Mouse (Mus musculus) MEL (cell line): Measurements from ENCODE around the gene Ifit1bl2.

Experiments used
- CTCF ChIP-seq, 3 experiments: IDR thresholded peaks in 2 of 3; conservative IDR thresholded peaks in 1 of 3; 2 replicates each; pipeline ENCODE4 v1.5.1; 2011 to 2012; ENCODE audit warnings: low read length in 3 of 3, low read depth in 2 of 3, mild to moderate bottlenecking in 2 of 3, improper control_type of control experiment in 1 of 3, inconsistent platforms in 1 of 3, mixed read lengths in 1 of 3, moderate library complexity in 1 of 3; ENCODE audit not compliant: control insufficient read depth in 1 of 3, insufficient read depth in 1 of 3, poor library complexity in 1 of 3, severe bottlenecking in 1 of 3
- E2F4 ChIP-seq: IDR thresholded peaks from 2 replicates; pipeline ENCODE4 v1.6.1; 2011; ENCODE audit warnings: low read depth, low read length, improper control_type of control experiment, borderline replicate concordance
- ELF1 ChIP-seq: IDR thresholded peaks from 2 replicates; pipeline ENCODE4 v1.6.1; 2014; ENCODE audit warnings: low read depth, mild to moderate bottlenecking, inconsistent platforms, low read length, improper control_type of control experiment, moderate library complexity
- ETS1 ChIP-seq: IDR thresholded peaks from 2 replicates; pipeline ENCODE4 v1.6.1; 2012; ENCODE audit warnings: low read depth, mild to moderate bottlenecking, inconsistent platforms, low read length, improper control_type of control experiment, moderate library complexity
- GATA1 ChIP-seq: IDR thresholded peaks from 2 replicates; pipeline ENCODE4 v1.6.1; 2011; ENCODE audit warnings: low read depth, low read length, improper control_type of control experiment
- MAZ ChIP-seq: IDR thresholded peaks from 2 replicates; pipeline ENCODE4 v1.6.1; 2012; ENCODE audit warnings: low read depth, mild to moderate bottlenecking, inconsistent platforms, low read length, improper control_type of control experiment
- MXI1 ChIP-seq: IDR thresholded peaks from 2 replicates; pipeline ENCODE4 v1.6.1; 2011; ENCODE audit warnings: mild to moderate bottlenecking, low read depth, low read length, improper control_type of control experiment
- POLR2A ChIP-seq, 2 experiments: IDR thresholded peaks; 2 replicates each; pipeline ENCODE4 v1.6.1; 2011 to 2012; ENCODE audit warnings: low read length in 2 of 2, mild to moderate bottlenecking in 2 of 2, control low read depth in 1 of 2, improper control_type of control experiment in 1 of 2, low read depth in 1 of 2, moderate library complexity in 1 of 2; ENCODE audit not compliant: control insufficient read depth in 1 of 2, insufficient read depth in 1 of 2, poor library complexity in 1 of 2
- RCOR1 ChIP-seq: IDR thresholded peaks from 2 replicates; pipeline ENCODE4 v1.6.1; 2012; ENCODE audit warnings: low read depth, mild to moderate bottlenecking, inconsistent platforms, low read length, improper control_type of control experiment
- SIN3A ChIP-seq: IDR thresholded peaks from 2 replicates; pipeline ENCODE4 v1.6.1; 2012; ENCODE audit warnings: low read length, improper control_type of control experiment, inconsistent platforms
- TAL1 ChIP-seq: IDR thresholded peaks from 2 replicates; pipeline ENCODE4 v1.6.1; 2012; ENCODE audit warnings: mild to moderate bottlenecking, inconsistent platforms, low read length, moderate library complexity, mixed read lengths
- TCF12 ChIP-seq: IDR thresholded peaks from 2 replicates; pipeline ENCODE4 v1.6.1; 2014; ENCODE audit warnings: low read depth, mild to moderate bottlenecking, inconsistent platforms, low read length, improper control_type of control experiment, moderate library complexity
- ZC3H11A ChIP-seq: IDR thresholded peaks from 2 replicates; pipeline ENCODE4 v1.6.1; 2012; ENCODE audit warnings: low read depth, mild to moderate bottlenecking, inconsistent platforms, low read length, improper control_type of control experiment
- ZNF384 ChIP-seq: IDR thresholded peaks from 2 replicates; pipeline ENCODE4 v1.6.1; 2012; ENCODE audit warnings: low read depth, mild to moderate bottlenecking, inconsistent platforms, low read length, improper control_type of control experiment

GRCm38 (mm10) chr19:34673476-34673875 is 32.9 kb upstream of the Ifit1bl2 start:
- TF ChIP-seq ZC3H11A (no peak), GATA1 (no peak), CTCF (IDR thresholded peaks at IDR 0.05 in 2 of 3, conservative IDR thresholded peaks at IDR 0.05 in 1 of 3; ENCODE audit: control insufficient read depth in 1 of 3, insufficient read depth in 1 of 3, low read depth in 2 of 3, low read length in 3 of 3, poor library complexity in 1 of 3, severe bottlenecking in 1 of 3) (no peak), POLR2A (IDR thresholded peaks at IDR 0.05; ENCODE audit: control insufficient read depth in 1 of 2, insufficient read depth in 1 of 2, low read depth in 1 of 2, low read length in 2 of 2, poor library complexity in 1 of 2) (no peak), ETS1 (no peak), MXI1 (no peak), SIN3A (no peak), E2F4 (no peak), TAL1 (no peak), ZNF384 (no peak), RCOR1 (no peak), MAZ (no peak), ELF1 (no peak), TCF12 (no peak)
